Mouse (Mus musculus): ENCODE measurements around the gene Galnt7. TPM values are rescaled to one million over a fixed set of nuclear protein-coding genes. Genes with fewer than 3 reads are reported as not detected.

Gene Galnt7
- total and polyA plus RNA-seq, 3 experiments: 26.7 to 33.5 (median 32.7) TPM

GRCm38 (mm10) chr8:57664121-57664520 is 11.3 kb upstream of the Galnt7 start:
- dilution Hi-C loops (cut with MboI; ENCODE audit: extremely low pct_ligation_motif_present, extremely low pct_unique_long_range_greater_than_20kb, low sequenced_read_pairs): no loop called here

DNA sequence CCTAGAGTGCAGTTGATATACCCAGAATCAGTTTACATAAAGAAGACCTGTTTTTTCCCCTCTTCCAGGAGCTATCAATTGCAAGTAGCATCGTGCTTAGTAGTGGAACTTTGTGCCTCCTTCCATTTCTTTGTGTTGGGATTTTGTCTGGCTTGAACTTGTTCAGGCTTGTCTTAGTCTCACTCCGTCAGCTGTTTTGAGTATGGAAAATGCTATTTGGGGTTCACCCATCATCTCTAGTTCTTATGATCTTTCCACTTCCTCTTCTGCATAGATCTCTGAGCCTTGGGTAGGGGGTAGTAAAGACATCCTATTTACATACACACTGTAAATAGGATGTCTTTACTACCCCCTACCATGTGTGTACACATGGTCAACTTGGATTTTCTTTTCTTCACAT is 7.2 kb upstream of the Galnt7 start:
- Histone ChIP-seq H3K4me3 (replicated peaks in 1 of 3; ENCODE audit: low read depth in 2 of 3, low read length in 2 of 3, poor library complexity in 1 of 3) (no peak overlapping the region), H3K79me2 (replicated peaks; ENCODE audit: control insufficient read depth, extremely low read depth, insufficient read depth, poor library complexity, severe bottlenecking) (no peaks in the 10 kb centered on the region), H3K4me2 (ENCODE audit: insufficient read depth, low read depth, poor library complexity, severe bottlenecking) (peak overlapping the region; percentile 78), H3K9me3 (replicated peaks; ENCODE audit: low read length) (no peaks in the 10 kb centered on the region), H3K36me3 (replicated peaks in 1 of 2; ENCODE audit: control insufficient read depth in 1 of 2, insufficient read depth in 1 of 2, low read length in 1 of 2) (peaks cover 0 to 7% of the 10 kb centered on the region in 2 experiments), H3K4me1 (ENCODE audit: control insufficient read depth in 1 of 2, insufficient read depth in 2 of 2) (peaks cover 12 to 29% of the 10 kb centered on the region in 2 experiments), H3K27me3 (replicated peaks) (no peaks in the 10 kb centered on the region), H3K27ac (ENCODE audit: insufficient read depth, low read depth) (no peak overlapping the region), H3K9ac (ENCODE audit: insufficient read depth, low read depth) (peak overlapping the region; percentile 44)
- dilution Hi-C loops (cut with MboI; ENCODE audit: extremely low pct_ligation_motif_present, extremely low pct_unique_long_range_greater_than_20kb, low sequenced_read_pairs): no loop called here
- peak; percentile 87 for TF ChIP-seq EP300 (IDR thresholded peaks at IDR 0.05; ENCODE audit: low read length)
- peak; percentile 67; the same call in 1 of the 2 replicates for TF ChIP-seq TCF12 (IDR thresholded peaks at IDR 0.05; ENCODE audit: low read depth, low read length)
- peak; percentile 97 for TF ChIP-seq MEF2A (IDR thresholded peaks at IDR 0.05; ENCODE audit: borderline replicate concordance, low read depth, low read length)
- peak; percentile 86 for TF ChIP-seq ETS1 (conservative IDR thresholded peaks at IDR 0.05; ENCODE audit: low read depth, low read length)
- peak; percentile 82 for TF ChIP-seq IRF4 (IDR thresholded peaks at IDR 0.05; ENCODE audit: low read depth, low read length)
- no peak for TF ChIP-seq USF1 (IDR thresholded peaks at IDR 0.05; ENCODE audit: low read depth, low read length)
- TF ChIP-seq NRF1 (IDR thresholded peaks at IDR 0.05; ENCODE audit: low read depth, low read length): no peak
- 0 out of 2 replicates have a peak, but pooled peaks have one; percentile 14 for TF ChIP-seq ELF1 (IDR thresholded peaks at IDR 0.05; ENCODE audit: low read depth, low read length)
- TF ChIP-seq BHLHE40 (IDR thresholded peaks at IDR 0.05; ENCODE audit: low read depth, low read length): 0 out of 2 replicates have a peak, but pooled peaks have one; percentile 30
- no peak for TF ChIP-seq GABPA (IDR thresholded peaks at IDR 0.05; ENCODE audit: insufficient replicate concordance, low read depth, low read length)
- peak; percentile 96; the same call in 1 of the 2 replicates for TF ChIP-seq CHD1 (IDR thresholded peaks at IDR 0.05; ENCODE audit: low read depth, low read length)
- in situ Hi-C loops (cut with MboI; ENCODE audit: low pct_ligation_motif_present, low pct_unique_long_range_greater_than_20kb, low sequenced_read_pairs): loop anchor here (10.0 kb wide), 1 partner anchor 135 kb away; no protein-coding TSS in a partner anchor
- peak; percentile 67 for DNase-seq (ENCODE audit: extremely low read depth)

More at GRCm38 (mm10) chr8:57664121-57664520, 11.3 kb upstream of the Galnt7 start:
- in situ Hi-C loops (cut with MboI; ENCODE audit: low pct_ligation_motif_present, low pct_unique_long_range_greater_than_20kb, low sequenced_read_pairs): loop anchor here (10.0 kb wide), 1 partner anchor 131 kb away; no protein-coding TSS in a partner anchor
- Histone ChIP-seq H3K4me1 (ENCODE audit: control insufficient read depth in 1 of 2, insufficient read depth in 2 of 2) (peaks cover 12 to 16% of the 10 kb centered on the region in 2 experiments), H3K9me3 (replicated peaks; ENCODE audit: low read length) (peaks cover under 1% of the 10 kb centered on the region), H3K27me3 (replicated peaks) (no peaks in the 10 kb centered on the region), H3K36me3 (replicated peaks in 1 of 2; ENCODE audit: control insufficient read depth in 1 of 2, insufficient read depth in 1 of 2, low read length in 1 of 2) (no peaks in the 10 kb centered on the region), H3K4me2 (ENCODE audit: insufficient read depth, low read depth, poor library complexity, severe bottlenecking) (no peak overlapping the region), H3K79me2 (replicated peaks; ENCODE audit: control insufficient read depth, extremely low read depth, insufficient read depth, poor library complexity, severe bottlenecking) (no peaks in the 10 kb centered on the region), H3K27ac (ENCODE audit: insufficient read depth, low read depth) (no peak overlapping the region), H3K9ac (ENCODE audit: insufficient read depth, low read depth) (no peak overlapping the region), H3K4me3 (replicated peaks in 1 of 3; ENCODE audit: low read depth in 2 of 3, low read length in 2 of 3, poor library complexity in 1 of 3) (no peak overlapping the region)
- DNase-seq (ENCODE audit: extremely low read depth): no peak
- TF ChIP-seq ZMIZ1 (IDR thresholded peaks at IDR 0.05; ENCODE audit: low read depth, low read length): no peak
- TF ChIP-seq ZNF384 (IDR thresholded peaks at IDR 0.05; ENCODE audit: low read depth, low read length): no peak
- TF ChIP-seq ZKSCAN1 (IDR thresholded peaks at IDR 0.05; ENCODE audit: borderline replicate concordance, low read depth, low read length): no peak
- no peak for TF ChIP-seq E2F4 (IDR thresholded peaks at IDR 0.05; ENCODE audit: insufficient replicate concordance, low read depth, low read length)
- no peak for TF ChIP-seq POLR2A (IDR thresholded peaks at IDR 0.05; ENCODE audit: low read depth, low read length)
- no peak for TF ChIP-seq TBP (conservative IDR thresholded peaks at IDR 0.05; ENCODE audit: low read depth, low read length)
- no peak for TF ChIP-seq SMC3 (IDR thresholded peaks at IDR 0.05; ENCODE audit: low read depth, low read length)
- no peak for TF ChIP-seq NRF1 (IDR thresholded peaks at IDR 0.05; ENCODE audit: low read depth, low read length)
- no peak for TF ChIP-seq SIN3A (IDR thresholded peaks at IDR 0.05; ENCODE audit: low read length)
- no peak for TF ChIP-seq RAD21 (IDR thresholded peaks at IDR 0.05; ENCODE audit: low read depth, low read length)
- TF ChIP-seq MAFK (IDR thresholded peaks at IDR 0.05; ENCODE audit: insufficient replicate concordance, low read length): no peak
- no peak for TF ChIP-seq BHLHE40 (IDR thresholded peaks at IDR 0.05; ENCODE audit: low read depth, low read length)
- TF ChIP-seq ELF1 (IDR thresholded peaks at IDR 0.05; ENCODE audit: low read depth, low read length): no peak
- no peak for TF ChIP-seq EP300 (IDR thresholded peaks at IDR 0.05; ENCODE audit: low read length)
- no peak for TF ChIP-seq ZC3H11A (IDR thresholded peaks at IDR 0.05; ENCODE audit: low read depth, low read length)
- no peak for TF ChIP-seq MXI1 (IDR thresholded peaks at IDR 0.05; ENCODE audit: low read depth, low read length)
- no peak for TF ChIP-seq GABPA (IDR thresholded peaks at IDR 0.05; ENCODE audit: insufficient replicate concordance, low read depth, low read length)

All from CH12.LX (cell line).